ENCODE assay signal across 8 mouse cellular contexts in genomic region chr3:88551586-88551985, GRCm38 (mm10). TPM values are rescaled to one million over a fixed set of nuclear protein-coding genes. Genes with fewer than 3 reads are reported as not detected.
DNase-seq lines count a peak whose midpoint lies in the region; ATAC-seq and TF ChIP-seq lines count a peak whose summit lies in the region.

No protein-coding gene starts in this region.

- no peak for ATAC-seq in forebrain, embryonic 13.5 days
- no peak for ATAC-seq in neural tube, embryonic 14.5 days (ENCODE audit: low read depth)

- 83% methylated on average over 4 of the region's 4 CpGs for WGBS in forebrain, embryonic 13.5 days
- WGBS in neural tube, embryonic 14.5 days, result 88% methylated on average over 4 of the region's 4 CpGs

- no peak overlapping the region for H3K27ac ChIP-seq in layer of hippocampus, adult 2 months
- H3K27ac ChIP-seq in forebrain, embryonic 13.5 days, result no peak overlapping the region
- no peak overlapping the region for H3K27ac ChIP-seq in neural tube, embryonic 14.5 days (ENCODE audit: low read depth, low read length)

- peak overlapping the region; percentile 74 for H3K4me2 ChIP-seq in forebrain, embryonic 13.5 days
- peak overlapping the region; percentile 86 for H3K4me2 ChIP-seq in neural tube, embryonic 14.5 days (ENCODE audit: low read depth, low read length)

- H3K4me1 ChIP-seq in forebrain, embryonic 13.5 days, result peaks cover 32% of the 10 kb centered on the region
- H3K4me1 ChIP-seq in neural tube, embryonic 14.5 days (ENCODE audit: control insufficient read depth, insufficient read depth, low read length), result peaks cover 25% of the 10 kb centered on the region

- no peak for DNase-seq in layer of hippocampus, adult 2 months (ENCODE audit: low spot score in 2 of 2)
- no peak for DNase-seq in layer of hippocampus, postnatal 25 days (ENCODE audit: extremely low spot score in 1 of 2, low spot score in 1 of 2)
- peak; percentile 23 to 52 for DNase-seq in kidney, postnatal 36 days
- no peak for DNase-seq in thymus, postnatal 25 days
- DNase-seq in MN1 (ENCODE audit: low spot score), result no peak
- DNase-seq in urinary bladder, postnatal 25 days (ENCODE audit: low spot score), result no peak

- peak overlapping the region; percentile 98 for H3K4me3 ChIP-seq in layer of hippocampus, adult 2 months
- peak overlapping the region; percentile 85; the same call in 1 of the 2 replicates for H3K4me3 ChIP-seq in forebrain, embryonic 13.5 days
- H3K4me3 ChIP-seq in neural tube, embryonic 14.5 days (ENCODE audit: low read depth, low read length), result no peak overlapping the region; the same call in 1 of the 2 replicates

- H3K9me3 ChIP-seq in forebrain, embryonic 13.5 days (replicated peaks), result no peaks in the 10 kb centered on the region
- no peaks in the 10 kb centered on the region for H3K9me3 ChIP-seq in neural tube, embryonic 14.5 days (ENCODE audit: control insufficient read depth, low read length)

- H3K9ac ChIP-seq in forebrain, embryonic 13.5 days, result peak overlapping the region; percentile 93
- H3K9ac ChIP-seq in neural tube, embryonic 14.5 days (replicated peaks; ENCODE audit: low read depth, low read length), result no peak overlapping the region; the same call in 1 of the 2 replicates

- TF ChIP-seq CTCF in layer of hippocampus, adult 2 months (conservative IDR thresholded peaks at IDR 0.05), result no peak

- H3K27me3 ChIP-seq in forebrain, embryonic 13.5 days, result no peaks in the 10 kb centered on the region
- no peaks in the 10 kb centered on the region for H3K27me3 ChIP-seq in neural tube, embryonic 14.5 days (ENCODE audit: control insufficient read depth, insufficient read depth, low read length)

- H3K36me3 ChIP-seq in forebrain, embryonic 13.5 days (ENCODE audit: poor library complexity, severe bottlenecking), result peaks cover 14% of the 10 kb centered on the region
- peaks cover 2% of the 10 kb centered on the region; the same call in 1 of the 2 replicates for H3K36me3 ChIP-seq in neural tube, embryonic 14.5 days (ENCODE audit: control insufficient read depth, insufficient read depth, low read length)

RNA-seq across cellular contexts. Expression of gene Lamtor2, which starts 1.3 kb away (rescaled TPM):
- total RNA-seq in layer of hippocampus, adult 2 months (2021), result 100 to 1,000 TPM in 1 of 2 experiments, 10 to 100 TPM in 1; 96.0 to 106 TPM
- total RNA-seq in layer of hippocampus, postnatal 25 days (2021), result 100 to 1,000 TPM in 1 of 2 experiments, 10 to 100 TPM in 1; 99.5 to 115 TPM
- polyA plus RNA-seq in forebrain, embryonic 13.5 days (2015; fragmentation: Nextera tagmentation; extraction: Ambion mirVana), result 170 and 180 TPM in 2 replicates
- polyA plus RNA-seq in neural tube, embryonic 14.5 days (2014; fragmentation: Nextera tagmentation; extraction: Ambion mirVana), result 97.0 and 106 TPM in 2 replicates

RNA-seq across cellular contexts. Expression of gene Ubqln4, which starts 2.0 kb away (rescaled TPM):
- 100 to 1,000 TPM; 110 to 116 TPM for total RNA-seq in layer of hippocampus, adult 2 months (2021)
- 100 to 1,000 TPM; 113 to 114 TPM for total RNA-seq in layer of hippocampus, postnatal 25 days (2021)
- 43.5 and 47.5 TPM in 2 replicates for polyA plus RNA-seq in forebrain, embryonic 13.5 days (2015; fragmentation: Nextera tagmentation; extraction: Ambion mirVana)
- polyA plus RNA-seq in neural tube, embryonic 14.5 days (2014; fragmentation: Nextera tagmentation; extraction: Ambion mirVana), result 43.5 and 44.1 TPM in 2 replicates

RNA-seq across cellular contexts. Expression of gene Rab25, which starts 3.5 kb away (rescaled TPM):
- not detected for total RNA-seq in layer of hippocampus, adult 2 months (2021)
- total RNA-seq in layer of hippocampus, postnatal 25 days (2021), result not detected
- not detected in 2 replicates for polyA plus RNA-seq in forebrain, embryonic 13.5 days (2015; fragmentation: Nextera tagmentation; extraction: Ambion mirVana)
- not detected in 2 replicates for polyA plus RNA-seq in neural tube, embryonic 14.5 days (2014; fragmentation: Nextera tagmentation; extraction: Ambion mirVana)

RNA-seq across cellular contexts. Expression of gene Mex3a, which starts 19.4 kb away (rescaled TPM):
- 1 to 10 TPM; 2.8 to 3.7 TPM for total RNA-seq in layer of hippocampus, adult 2 months (2021)
- total RNA-seq in layer of hippocampus, postnatal 25 days (2021), result 1 to 10 TPM; 4.3 to 4.6 TPM
- 51.5 and 52.6 TPM in 2 replicates for polyA plus RNA-seq in forebrain, embryonic 13.5 days (2015; fragmentation: Nextera tagmentation; extraction: Ambion mirVana)
- polyA plus RNA-seq in neural tube, embryonic 14.5 days (2014; fragmentation: Nextera tagmentation; extraction: Ambion mirVana), result 34.0 and 35.3 TPM in 2 replicates

RNA-seq across cellular contexts. Expression of gene Ssr2, which starts 24.1 kb away (rescaled TPM):
- 10 to 100 TPM; 86.8 to 91.6 TPM for total RNA-seq in layer of hippocampus, adult 2 months (2021)
- 100 to 1,000 TPM in 1 of 2 experiments, 10 to 100 TPM in 1; 93.9 to 108 TPM for total RNA-seq in layer of hippocampus, postnatal 25 days (2021)
- 139 and 143 TPM in 2 replicates for polyA plus RNA-seq in forebrain, embryonic 13.5 days (2015; fragmentation: Nextera tagmentation; extraction: Ambion mirVana)
- 127 and 143 TPM in 2 replicates for polyA plus RNA-seq in neural tube, embryonic 14.5 days (2014; fragmentation: Nextera tagmentation; extraction: Ambion mirVana)

Comparison
In these comparisons a context has a peak if more than half of its experiments do, and no peak if none do; other contexts are left out.
1. DNase-seq: peak in kidney, postnatal 36 days (2 of 2); none in layer of hippocampus, adult 2 months (0 of 2), layer of hippocampus, postnatal 25 days (0 of 2), thymus, postnatal 25 days (single experiment), MN1 (single experiment) and urinary bladder, postnatal 25 days (single experiment).